Mouse (Mus musculus) adipose tissue, adult 10 weeks (tissue): ENCODE measurements around the gene Olfr1084. TPM values are rescaled to one million over a fixed set of nuclear protein-coding genes. Genes with fewer than 3 reads are reported as not detected.

Source experiments
- polyA plus RNA-seq: library from polyadenylated mRNA; stranded (reverse); fragments of 350-450 nt; fragmentation: Illumina TruSeq; extraction: RNeasy Lipid Tissue Mini Kit (QIAGEN cat#74804); gene quantifications from one replicate; pipeline ENCODE4 v1.2.3, GENCODE M21; 2014; ENCODE audit warnings: low read depth, low replicate concordance

Gene Olfr1084
- not detected for polyA plus RNA-seq

GRCm38 (mm10) chr2:86639625-86640024, at the start of gene Olfr1084:
Gene Olfr1084 (minus strand): TSS chr2:86639725.

DNA sequence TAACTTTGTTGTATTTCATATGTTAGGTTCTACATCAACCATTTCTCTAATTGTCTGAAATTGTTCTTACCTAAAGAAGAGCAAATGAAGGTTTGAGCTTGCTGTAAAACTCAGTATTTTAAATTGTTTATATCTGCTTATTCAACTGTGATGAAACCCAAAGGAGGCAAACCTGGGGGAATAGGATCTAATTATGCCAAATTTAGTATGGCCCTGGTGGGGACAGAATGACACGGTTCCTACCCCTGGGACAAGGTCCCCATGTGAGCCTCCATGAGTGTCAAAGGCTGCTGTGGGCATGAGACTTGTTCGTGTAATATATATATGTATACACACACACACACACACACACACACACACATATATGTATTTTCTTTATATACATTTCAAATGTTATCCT, 40.5 kb upstream of the Olfr1084 start, which contains the start of gene Olfr1086:
Olfr1086 (minus strand) TSS at position 101 of the 400 bp plus-strand sequence.

GRCm38 (mm10) chr2:86661919-86662318, 22.4 kb upstream of the Olfr1084 start, which contains the start of gene Olfr1085:
Gene Olfr1085 (minus strand): TSS chr2:86662019.

DNA sequence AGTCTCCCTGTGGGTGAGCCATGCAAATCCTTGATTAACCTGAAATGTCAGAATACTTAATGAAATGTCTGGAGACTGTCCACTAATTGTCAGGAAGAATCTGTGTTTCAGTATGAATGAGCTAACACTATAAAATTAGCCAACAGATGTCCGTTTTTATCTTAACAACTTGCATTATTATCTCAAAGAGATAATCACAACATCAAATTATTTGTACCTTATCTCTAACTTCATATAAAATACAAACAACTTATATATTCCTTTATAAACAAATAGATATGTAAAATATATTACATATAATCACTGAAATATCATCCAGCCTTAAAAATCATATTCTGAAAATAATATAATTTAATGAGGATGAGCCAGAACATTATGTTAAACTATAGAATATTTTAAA, 40.7 kb downstream of the Olfr1084 start, which contains the start of gene Olfr1082:
Olfr1082 (minus strand) TSS at position 101 of the 400 bp plus-strand sequence.

Other genes starting within 250 kb of the Olfr1084 start
- not detected for gene Olfr1061, start 225.7 kb downstream of the Olfr1084 start, polyA plus RNA-seq
- gene Olfr1062, start 213.0 kb downstream of the Olfr1084 start, polyA plus RNA-seq: not detected
- not detected for gene Olfr1065, start 189.1 kb downstream of the Olfr1084 start, polyA plus RNA-seq
- not detected for gene Olfr1066, start 183.5 kb downstream of the Olfr1084 start, polyA plus RNA-seq
- gene Olfr228, start 152.3 kb downstream of the Olfr1084 start, polyA plus RNA-seq: not detected
- not detected for gene Olfr1076, start 131.3 kb downstream of the Olfr1084 start, polyA plus RNA-seq
- not detected for gene Olfr1079, start 97.2 kb downstream of the Olfr1084 start, polyA plus RNA-seq
- not detected for gene Olfr1080, start 81.5 kb downstream of the Olfr1084 start, polyA plus RNA-seq
- not detected for gene Olfr1082, start 40.8 kb downstream of the Olfr1084 start, polyA plus RNA-seq
- not detected for gene Olfr1085, start 22.3 kb upstream of the Olfr1084 start, polyA plus RNA-seq
- not detected for gene Olfr1086, start 40.4 kb upstream of the Olfr1084 start, polyA plus RNA-seq
- gene Olfr1087, start 58.7 kb upstream of the Olfr1084 start, polyA plus RNA-seq: not detected
- gene Olfr1089, start 94.0 kb upstream of the Olfr1084 start, polyA plus RNA-seq: not detected
- gene Olfr1090, start 119.3 kb upstream of the Olfr1084 start, polyA plus RNA-seq: not detected
- gene Olfr1093, start 142.8 kb upstream of the Olfr1084 start, polyA plus RNA-seq: not detected
- gene Olfr141, start 170.3 kb upstream of the Olfr1084 start, polyA plus RNA-seq: not detected
- gene Olfr1094, start 184.9 kb upstream of the Olfr1084 start, polyA plus RNA-seq: not detected
- gene Olfr1095, start 212.0 kb upstream of the Olfr1084 start, polyA plus RNA-seq: not detected
- not detected for gene Gm13723, start 235.1 kb upstream of the Olfr1084 start, polyA plus RNA-seq